Mouse (Mus musculus) CD4-positive, CD25-positive, alpha-beta regulatory T cell, adult 2 months (primary cell): ENCODE data around the gene Qrich2.
"Not testable (repeated sequence)": the region's sequence is repeated elsewhere in the genome, so short reads cannot be mapped to it uniquely, and the experiment has no call there.

Experiments used
- DNase-seq: peaks from one replicate; pipeline ENCODE4 v3.0.0-alpha.2; 2012; ENCODE audit warnings: low read depth, low spot score

The Qrich2 gene

DNA sequence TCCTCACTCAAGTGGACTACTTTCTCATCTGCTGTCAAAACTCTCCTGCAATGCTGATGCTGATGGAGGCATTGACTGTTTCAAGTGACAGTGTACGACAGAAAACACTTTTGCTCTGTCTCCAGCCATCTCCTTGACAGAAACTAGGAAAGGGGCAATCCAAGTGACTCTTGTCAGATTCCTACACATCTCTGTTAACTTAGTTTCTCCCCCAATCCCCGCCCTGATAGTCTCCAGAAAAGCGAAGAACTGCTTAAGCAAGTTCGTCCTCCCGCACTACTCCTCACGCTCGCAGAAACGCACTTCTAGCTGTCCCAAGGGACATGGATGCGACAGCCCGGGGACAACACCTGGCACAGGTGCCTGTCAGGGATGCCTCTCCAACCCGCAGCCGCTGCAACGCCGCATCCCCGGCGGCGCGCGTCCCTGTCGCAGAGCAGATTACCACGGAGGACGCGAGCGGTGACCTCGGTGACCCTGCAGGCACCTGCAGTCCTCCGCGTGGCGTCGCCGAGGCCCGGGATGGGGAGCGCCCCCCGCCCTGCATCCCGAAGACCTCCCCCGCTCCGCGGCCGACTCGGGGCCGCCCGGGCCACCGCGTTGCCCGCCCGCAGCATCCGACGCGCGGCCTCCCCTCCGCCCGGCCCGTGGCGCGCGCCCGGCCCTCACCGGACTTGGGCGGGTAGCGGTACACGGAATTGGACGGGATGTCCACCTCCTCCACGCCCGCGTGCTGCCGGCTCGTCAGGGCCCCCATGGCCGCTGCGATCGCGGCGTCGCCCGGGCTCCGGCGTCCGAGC is 53.8 kb downstream of the Qrich2 start:
- DNase-seq = peak; percentile 67

GRCm38 (mm10) chr11:116411582-116411981 is 54.5 kb downstream of the Qrich2 start:
- no peak for DNase-seq

DNA sequence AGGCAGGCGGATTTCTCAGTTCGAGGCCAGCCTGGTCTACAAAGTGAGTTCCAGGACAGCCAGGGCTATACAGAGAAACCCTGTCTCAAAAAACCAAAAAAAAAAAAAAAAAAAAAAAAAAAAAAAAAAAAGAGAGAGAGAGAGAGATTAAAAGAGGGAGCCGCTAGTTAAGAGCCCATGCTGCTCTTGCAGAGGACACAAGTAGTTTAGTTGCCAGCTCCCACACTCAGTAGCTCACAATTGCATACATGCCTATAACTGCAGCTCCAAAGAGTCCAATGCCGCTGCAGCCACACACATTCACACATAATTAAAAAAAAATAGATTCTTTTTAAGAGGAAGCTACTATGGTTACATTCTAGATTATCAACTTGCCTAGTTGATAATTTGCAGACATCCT is 55.6 kb downstream of the Qrich2 start:
- not testable (repeated sequence) for DNase-seq

DNA sequence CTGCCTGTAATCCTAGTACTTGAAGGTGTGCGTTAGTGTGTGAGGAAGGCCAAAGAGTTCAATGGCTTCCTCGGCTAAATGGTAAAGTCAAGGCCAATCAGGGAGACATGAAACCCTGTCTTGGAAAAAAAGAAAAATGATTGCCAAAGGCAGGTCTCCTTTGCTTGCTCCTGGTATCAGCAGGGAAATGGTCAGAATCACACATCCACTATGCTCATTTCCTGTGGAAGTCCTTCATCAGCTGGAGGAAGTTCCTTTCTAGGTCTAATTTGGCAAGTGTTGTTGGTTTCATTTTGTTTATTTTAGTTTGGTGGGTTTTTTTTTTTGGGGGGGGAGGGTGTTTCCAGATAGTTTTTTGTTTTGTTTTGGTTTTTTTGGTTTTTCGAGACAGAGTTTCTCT is 57.0 kb downstream of the Qrich2 start:
- DNase-seq = no peak

DNA sequence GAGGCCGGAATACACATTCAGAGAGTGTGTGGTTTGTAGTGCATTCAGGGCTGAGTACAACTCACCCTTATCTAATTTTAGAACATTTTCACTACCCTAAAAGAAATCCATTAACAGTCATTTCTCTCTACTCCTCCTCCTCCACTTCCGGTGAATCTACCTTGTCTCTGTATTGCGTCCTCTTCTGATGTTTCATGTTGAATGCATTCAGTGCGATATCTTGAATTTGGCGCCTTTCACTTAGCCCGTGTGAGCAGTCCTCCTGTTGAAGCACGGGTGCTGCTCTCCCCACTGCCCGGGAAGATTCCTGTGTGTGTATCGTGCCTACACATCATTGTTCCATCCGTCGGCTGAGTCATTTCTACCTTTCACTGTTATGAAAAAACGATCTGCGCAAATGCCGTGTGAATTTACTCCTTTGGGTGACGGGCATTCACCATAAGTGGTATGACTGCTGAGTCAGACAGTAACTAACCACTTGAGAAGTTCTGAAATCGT is 59.8 kb downstream of the Qrich2 start:
- peak; percentile 90 for DNase-seq

DNA sequence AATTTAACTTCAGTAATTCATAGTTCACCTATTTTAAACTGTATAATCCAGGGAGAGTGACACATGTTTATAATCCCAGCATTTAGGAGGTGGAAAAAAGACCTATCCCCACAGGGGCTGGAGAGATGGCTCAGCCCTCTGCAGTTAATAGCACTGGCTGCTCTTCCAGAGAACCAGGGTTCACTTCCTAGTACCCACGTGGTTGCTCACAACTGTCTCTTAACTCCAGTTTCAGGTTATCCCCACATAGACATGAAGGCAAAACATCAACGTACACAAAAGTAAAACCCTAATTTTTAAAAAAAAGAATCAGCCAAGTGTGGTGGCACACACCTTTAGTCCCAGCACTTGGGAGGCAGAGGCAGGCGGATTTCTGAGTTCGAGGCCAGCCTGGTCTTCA is 60.4 kb downstream of the Qrich2 start:
- DNase-seq = no peak

GRCm38 (mm10) chr11:116400560-116400959 is 65.5 kb downstream of the Qrich2 start:
- no peak for DNase-seq

DNA sequence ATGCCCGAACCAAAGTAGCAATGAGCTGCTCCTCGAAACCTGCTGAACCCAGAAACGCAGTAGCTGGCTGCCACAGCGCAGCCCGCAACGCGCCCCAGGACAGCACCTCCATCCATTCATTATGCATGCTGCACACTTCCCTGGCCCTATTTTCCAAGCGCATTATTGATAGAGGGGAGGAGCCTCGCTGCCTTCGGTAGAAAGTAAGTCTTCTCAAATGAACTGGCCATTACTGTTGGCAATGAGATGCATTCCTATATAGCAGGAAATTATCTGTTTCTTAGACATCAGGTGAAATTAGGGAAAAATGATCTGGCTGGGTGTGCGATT is 67.7 kb downstream of the Qrich2 start:
- no peak for DNase-seq

DNA sequence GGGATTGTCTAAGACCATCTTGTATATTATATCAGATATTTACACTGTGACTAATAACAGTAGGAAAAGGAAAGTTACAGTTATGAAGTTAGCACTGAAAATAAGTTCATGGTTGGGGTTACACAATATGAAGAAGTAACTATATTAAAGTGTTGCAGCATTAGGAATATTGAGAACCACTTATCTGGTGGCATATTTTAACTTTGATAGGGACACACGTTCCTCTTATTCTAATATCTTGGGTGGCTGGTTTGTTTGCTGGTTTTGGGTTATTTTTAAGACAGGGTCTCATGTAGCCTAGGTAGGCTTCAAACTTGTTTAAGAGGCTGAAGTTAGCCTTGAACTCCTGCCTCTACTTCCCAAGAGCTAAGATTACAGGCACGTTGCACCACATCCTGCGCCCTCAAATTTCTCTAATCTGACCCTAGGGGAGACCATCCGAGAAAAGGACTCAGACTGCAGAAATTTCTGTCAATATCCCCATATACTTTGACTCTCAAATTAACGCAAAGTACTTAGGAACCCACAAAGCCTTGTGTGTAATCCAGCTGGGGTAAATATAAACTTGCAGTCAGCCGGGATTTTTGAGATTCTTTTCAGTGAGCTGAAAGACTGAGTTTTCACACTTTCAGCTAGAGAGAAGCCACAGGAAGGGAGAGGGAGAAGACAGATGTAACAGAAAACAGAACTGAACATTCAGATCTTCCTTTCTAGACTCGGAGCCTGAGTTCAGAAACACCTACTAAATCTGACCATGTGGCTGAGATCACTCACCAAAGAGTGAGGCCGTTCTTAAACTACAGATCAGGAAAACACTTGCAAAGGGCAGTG is 68.3 kb downstream of the Qrich2 start:
- DNase-seq = no peak

GRCm38 (mm10) chr11:116396934-116397330 is 69.1 kb downstream of the Qrich2 start:
- DNase-seq = peak; percentile 33

GRCm38 (mm10) chr11:116396276-116396933 is 69.6 kb downstream of the Qrich2 start:
- no peak for DNase-seq

DNA sequence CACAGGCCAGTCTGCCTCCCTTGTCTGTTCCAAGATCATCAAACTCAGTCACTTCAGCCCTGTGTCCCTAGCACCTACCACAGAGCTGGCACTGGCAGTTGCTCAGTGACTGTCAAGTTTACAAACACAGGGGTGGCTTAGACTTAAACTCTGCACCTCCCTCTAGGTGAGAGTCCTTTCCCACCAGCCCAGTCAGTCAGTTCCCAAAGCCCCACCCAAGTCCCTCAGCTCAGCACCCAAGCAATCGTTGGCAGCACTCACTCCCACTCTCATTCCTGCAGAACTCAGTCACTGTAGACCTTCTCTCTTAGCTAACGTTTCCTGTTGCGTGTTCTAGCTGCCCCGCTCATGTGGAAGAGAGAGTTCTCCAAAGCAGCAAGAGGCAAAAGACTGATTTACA is 71.3 kb downstream of the Qrich2 start:
- peak; percentile 62 for DNase-seq
